Mouse (Mus musculus) midbrain, embryonic 16.5 days (tissue): Measurements from ENCODE around the gene Cdc42ep4. TPM values are rescaled to one million over a fixed set of nuclear protein-coding genes. Genes with fewer than 3 reads are reported as not detected.
A peak's percentile ranks its signal among the peaks of the same experiment; 100 is the strongest.

ENCODE experiments used
- ATAC-seq: fragments of 200-750 bp; cut with Nextera tagmentation; 2 replicates; pipeline ENCODE4 v1.8.0; 2017; ENCODE audit warnings: moderate TSS enrichment
- H3K27ac ChIP-seq: fragments of 300-500 bp; sonication (generic); 2 replicates; pipeline ENCODE4 v1.5.1; 2014; ENCODE audit warnings: mild to moderate bottlenecking, low read length, mixed read lengths
- H3K27me3 ChIP-seq: fragments of 300-500 bp; sonication (generic); 2 replicates; pipeline ENCODE4 v1.6.1; 2014; ENCODE audit warnings: low read depth, low read length, mixed read lengths; ENCODE audit not compliant: control insufficient read depth, insufficient read depth
- H3K36me3 ChIP-seq: fragments of 300-500 bp; sonication (generic); 2 replicates; pipeline ENCODE4 v1.6.1; 2014; ENCODE audit warnings: mild to moderate bottlenecking, low read length, moderate library complexity, mixed read lengths; ENCODE audit not compliant: control insufficient read depth, insufficient read depth
- H3K4me1 ChIP-seq: fragments of 300-500 bp; sonication (generic); 2 replicates; pipeline ENCODE4 v1.6.1; 2014; ENCODE audit warnings: mild to moderate bottlenecking, low read length, mixed read lengths; ENCODE audit not compliant: control insufficient read depth, insufficient read depth
- H3K4me2 ChIP-seq: fragments of 300-500 bp; sonication (generic); 2 replicates; pipeline ENCODE4 v1.6.1; 2014; ENCODE audit warnings: mild to moderate bottlenecking, low read length, mixed read lengths
- H3K4me3 ChIP-seq: fragments of 300-500 bp; sonication (generic); 2 replicates; pipeline ENCODE4 v1.5.1; 2014; ENCODE audit warnings: low read depth, mild to moderate bottlenecking, low read length, moderate library complexity, mixed read lengths
- H3K9ac ChIP-seq: fragments of 300-500 bp; sonication (generic); 2 replicates; pipeline ENCODE4 v1.6.1; 2014; ENCODE audit warnings: low read depth, low read length, mixed read lengths
- H3K9me3 ChIP-seq: fragments of 300-500 bp; sonication (generic); replicated peaks from 2 replicates; pipeline ENCODE4 v1.6.1; 2014; ENCODE audit warnings: mild to moderate bottlenecking, low read length, mixed read lengths; ENCODE audit not compliant: control insufficient read depth, poor library complexity, severe bottlenecking
- WGBS: fragments of 180-500 bp; shearing (Covaris S2); extraction: QIAGEN DNeasy Blood & Tissue Kit; methylation state at CpG from one replicate; pipeline ENCODE4 v1.1.7; 2014; 5-methylcytosine and 5-hydroxymethylcytosine counted together
- polyA plus RNA-seq: library from polyadenylated mRNA; unstranded; fragments of >200 nt; fragmentation: Nextera tagmentation; extraction: Ambion mirVana; gene quantifications from 2 replicates; pipeline ENCODE4 v1.2.1, GENCODE M21; 2015

Gene Cdc42ep4
- polyA plus RNA-seq, 1 experiment from 2014 or later, result 73.2 TPM

GRCm38 (mm10) chr11:113745961-113746360, 5.7 kb downstream of the Cdc42ep4 start:
- Histone ChIP-seq H3K27me3 (no peaks in the 10 kb centered on the region), H3K4me1 (peaks cover 29% of the 10 kb centered on the region), H3K9ac (no peak overlapping the region), H3K9me3 (no peaks in the 10 kb centered on the region), H3K27ac (no peak overlapping the region), H3K36me3 (no peaks in the 10 kb centered on the region), H3K4me2 (no peak overlapping the region), H3K4me3 (no peak overlapping the region)
- no peak for ATAC-seq
- 87% methylated on average over 4 of the region's 4 CpGs for WGBS

DNA sequence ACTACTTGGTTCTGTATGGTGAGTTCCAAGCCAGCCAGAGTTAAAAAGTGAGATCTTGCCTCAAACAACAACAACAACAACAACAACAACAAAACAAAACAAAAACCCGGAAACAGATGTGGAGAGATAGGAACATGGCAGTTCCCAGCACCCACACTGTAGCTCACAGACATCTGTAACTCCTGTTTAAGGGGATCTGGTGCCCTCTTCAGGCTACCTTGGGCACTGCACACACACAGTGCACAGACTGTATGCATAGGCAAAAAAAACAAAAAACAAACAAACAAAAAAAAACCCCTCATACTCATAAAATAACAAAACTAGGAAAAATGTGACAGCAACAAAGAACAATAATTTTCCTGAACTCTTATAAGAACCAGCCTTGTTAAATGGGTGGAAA, 8.7 kb downstream of the Cdc42ep4 start:
- no peaks in the 10 kb centered on the region for H3K36me3 ChIP-seq
- no peak overlapping the region for H3K9ac ChIP-seq
- no peak overlapping the region for H3K4me2 ChIP-seq
- 97% methylated on average over 1 of the region's 1 CpGs for WGBS
- H3K27me3 ChIP-seq, result no peaks in the 10 kb centered on the region
- H3K9me3 ChIP-seq, result no peaks in the 10 kb centered on the region
- no peak for ATAC-seq
- H3K4me1 ChIP-seq, result peaks cover 5% of the 10 kb centered on the region; the same call in 1 of the 2 replicates
- H3K27ac ChIP-seq, result no peak overlapping the region
- no peak overlapping the region for H3K4me3 ChIP-seq

GRCm38 (mm10) chr11:113740100-113740499, 11.6 kb downstream of the Cdc42ep4 start:
- Histone ChIP-seq H3K27me3 (no peaks in the 10 kb centered on the region), H3K4me3 (no peak overlapping the region), H3K4me2 (no peak overlapping the region), H3K27ac (no peak overlapping the region), H3K9me3 (no peaks in the 10 kb centered on the region), H3K9ac (no peak overlapping the region), H3K4me1 (no peaks in the 10 kb centered on the region; the same call in 1 of the 2 replicates), H3K36me3 (no peaks in the 10 kb centered on the region)
- 91% methylated on average over 7 of the region's 7 CpGs for WGBS
- no peak for ATAC-seq

DNA sequence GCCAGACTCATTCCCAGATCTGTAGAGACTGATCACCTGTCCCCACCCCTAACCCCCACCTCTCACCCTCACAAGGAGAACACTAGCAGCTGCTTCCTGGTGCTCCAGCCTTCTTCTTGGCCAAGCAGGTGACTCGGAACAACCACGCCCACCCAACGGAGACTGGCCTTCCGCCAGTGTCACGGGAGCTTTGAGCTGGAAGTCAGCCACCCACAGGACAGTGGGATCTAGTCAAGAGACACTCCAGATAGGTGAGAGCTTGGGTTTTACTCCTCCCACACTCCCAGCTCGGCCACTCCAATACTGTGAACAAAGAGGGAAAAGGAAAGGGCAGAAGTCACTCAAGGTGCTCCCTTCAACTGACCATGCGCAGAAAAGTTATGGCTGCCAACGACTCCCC, 12.5 kb downstream of the Cdc42ep4 start:
- no peak overlapping the region for H3K27ac ChIP-seq
- 82% methylated on average over 8 of the region's 8 CpGs for WGBS
- no peak overlapping the region for H3K4me3 ChIP-seq
- no peak for ATAC-seq
- H3K9me3 ChIP-seq, result no peaks in the 10 kb centered on the region
- no peaks in the 10 kb centered on the region for H3K27me3 ChIP-seq
- H3K4me2 ChIP-seq, result no peak overlapping the region
- H3K36me3 ChIP-seq, result no peaks in the 10 kb centered on the region
- H3K9ac ChIP-seq, result no peak overlapping the region
- no peaks in the 10 kb centered on the region; the same call in 1 of the 2 replicates for H3K4me1 ChIP-seq

DNA sequence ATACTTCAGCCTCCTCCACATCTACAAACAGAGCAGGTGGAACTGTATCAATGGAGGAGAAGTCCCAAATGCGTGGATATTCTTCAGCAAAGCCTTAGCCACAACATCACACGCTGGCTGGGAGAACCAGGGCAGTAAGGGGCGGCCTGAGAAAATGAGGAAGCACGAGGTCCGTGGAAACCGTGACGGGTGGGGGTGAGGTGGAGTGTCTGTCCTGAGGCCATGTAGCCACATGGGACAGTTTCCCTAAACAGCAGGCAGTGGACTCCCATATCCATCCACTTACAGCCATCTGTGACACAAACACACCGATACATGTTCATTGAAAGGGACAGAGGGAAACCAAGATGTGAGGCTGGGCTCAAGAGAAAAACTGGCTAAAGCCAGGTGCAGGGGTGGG, 13.8 kb downstream of the Cdc42ep4 start:
- Histone ChIP-seq H3K4me1 (peaks cover 2% of the 10 kb centered on the region; the same call in 1 of the 2 replicates), H3K9me3 (no peaks in the 10 kb centered on the region), H3K4me2 (no peak overlapping the region), H3K4me3 (no peak overlapping the region), H3K27ac (no peak overlapping the region), H3K27me3 (no peaks in the 10 kb centered on the region), H3K9ac (no peak overlapping the region), H3K36me3 (no peaks in the 10 kb centered on the region)
- ATAC-seq, result no peak
- 77% methylated on average over 8 of the region's 8 CpGs for whole genome bisulfite sequencing

DNA sequence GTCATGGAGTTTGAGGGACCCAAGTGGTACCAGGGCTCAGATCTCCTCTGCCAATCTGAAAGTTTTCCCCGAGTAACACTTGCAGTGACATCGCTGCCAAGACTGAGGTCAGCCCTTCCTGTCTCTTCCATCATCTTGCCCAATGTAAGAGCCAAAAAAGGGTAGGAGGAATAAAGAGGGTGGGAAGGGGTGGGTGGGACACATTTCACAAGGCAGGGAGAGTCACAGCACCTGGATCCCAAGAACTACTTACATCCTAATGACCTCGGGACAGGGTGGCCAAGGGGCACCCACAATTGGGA, 14.2 kb downstream of the Cdc42ep4 start:
- H3K27ac ChIP-seq, result no peak overlapping the region
- no peaks in the 10 kb centered on the region for H3K9me3 ChIP-seq
- peaks cover 2% of the 10 kb centered on the region; the same call in 1 of the 2 replicates for H3K4me1 ChIP-seq
- no peak overlapping the region for H3K9ac ChIP-seq
- H3K4me2 ChIP-seq, result no peak overlapping the region
- H3K27me3 ChIP-seq, result no peaks in the 10 kb centered on the region
- 92% methylated on average over 3 of the region's 3 CpGs for WGBS
- no peaks in the 10 kb centered on the region for H3K36me3 ChIP-seq
- no peak for ATAC-seq
- no peak overlapping the region for H3K4me3 ChIP-seq

DNA sequence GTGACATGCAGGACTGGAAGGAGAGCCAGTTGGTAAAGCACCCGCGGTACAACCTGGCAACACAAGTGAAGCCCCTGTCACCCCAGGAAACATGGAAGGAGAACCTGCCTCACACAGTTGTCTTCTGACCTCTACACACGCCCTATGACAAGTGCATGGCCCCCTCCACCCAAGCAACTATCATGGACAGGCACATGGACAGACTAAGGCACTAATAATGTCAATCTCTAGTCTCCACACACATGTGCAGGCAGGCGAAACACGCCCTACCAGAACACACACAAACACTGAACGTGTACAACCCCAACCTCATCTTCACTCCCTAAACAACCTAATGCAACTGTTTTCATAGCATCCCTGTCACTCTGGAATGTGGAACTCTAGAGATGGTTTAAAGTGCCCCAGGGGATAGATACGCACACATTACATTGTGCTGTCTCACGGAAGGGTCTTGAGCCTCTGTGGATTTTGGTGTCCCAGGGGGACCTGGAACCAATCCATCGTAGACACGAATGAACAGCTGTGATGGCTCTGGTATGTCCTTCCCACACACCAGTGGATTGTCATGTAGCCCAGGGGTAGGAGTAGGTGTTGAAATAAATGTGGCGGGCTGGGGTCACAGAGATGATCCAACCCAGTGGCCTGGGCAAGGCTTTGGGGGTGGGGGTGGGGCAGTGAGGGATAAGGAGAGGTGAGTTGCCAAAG, 14.7 kb downstream of the Cdc42ep4 start:
- Histone ChIP-seq H3K4me1 (peaks cover 2% of the 10 kb centered on the region; the same call in 1 of the 2 replicates), H3K4me3 (no peak overlapping the region), H3K27ac (no peak overlapping the region), H3K27me3 (no peaks in the 10 kb centered on the region), H3K4me2 (no peak overlapping the region), H3K36me3 (no peaks in the 10 kb centered on the region), H3K9ac (no peak overlapping the region), H3K9me3 (no peaks in the 10 kb centered on the region)
- ATAC-seq, result no peak
- 80% methylated on average over 11 of the region's 11 CpGs for WGBS

DNA sequence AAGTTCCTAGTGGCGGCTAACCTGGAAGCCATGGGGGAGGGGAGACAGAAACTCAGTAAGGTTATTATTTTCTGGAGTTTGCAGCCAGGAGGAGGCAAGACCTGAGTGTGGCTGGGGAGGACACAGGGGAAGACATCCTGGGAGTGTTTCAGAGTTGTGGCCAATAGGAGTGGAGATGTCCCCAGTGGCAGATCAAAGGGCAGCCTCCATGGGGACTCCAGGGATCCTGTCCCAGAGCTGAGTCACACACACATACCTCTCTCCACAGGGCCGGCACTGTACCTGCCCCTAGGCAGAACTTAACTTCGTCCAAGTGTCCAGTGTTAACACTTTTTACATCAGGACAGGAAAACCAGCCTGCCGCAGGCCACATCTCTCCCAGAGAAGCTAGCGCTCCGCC, 16.5 kb downstream of the Cdc42ep4 start:
- H3K27ac ChIP-seq, result no peak overlapping the region
- ATAC-seq, result no peak
- no peaks in the 10 kb centered on the region for H3K27me3 ChIP-seq
- H3K36me3 ChIP-seq, result no peaks in the 10 kb centered on the region
- 73% methylated on average over 6 of the region's 6 CpGs for WGBS
- H3K4me2 ChIP-seq, result no peak overlapping the region
- H3K4me3 ChIP-seq, result no peak overlapping the region
- H3K9me3 ChIP-seq, result no peaks in the 10 kb centered on the region
- peaks cover 2% of the 10 kb centered on the region; the same call in 1 of the 2 replicates for H3K4me1 ChIP-seq
- H3K9ac ChIP-seq, result no peak overlapping the region

- no peak overlapping the region for H3K4me3 ChIP-seq
- 63% methylated on average over 6 of the region's 6 CpGs for WGBS
- no peak overlapping the region for H3K9ac ChIP-seq
- peaks cover 5% of the 10 kb centered on the region for H3K36me3 ChIP-seq
- no peaks in the 10 kb centered on the region for H3K9me3 ChIP-seq
- H3K27ac ChIP-seq, result no peak overlapping the region
- H3K4me2 ChIP-seq, result no peak overlapping the region
- peaks cover 2% of the 10 kb centered on the region; the same call in 1 of the 2 replicates for H3K4me1 ChIP-seq
- 0 out of 2 replicates have a peak, but pooled peaks have one; percentile 23 for ATAC-seq
- H3K27me3 ChIP-seq, result no peaks in the 10 kb centered on the region
These were observed 17.9 kb downstream of the Cdc42ep4 start for GRCm38 (mm10) chr11:113733631-113734364.
